Comparison of ENCODE assay signal across 27 mouse cellular contexts in the genomic region with DNA sequence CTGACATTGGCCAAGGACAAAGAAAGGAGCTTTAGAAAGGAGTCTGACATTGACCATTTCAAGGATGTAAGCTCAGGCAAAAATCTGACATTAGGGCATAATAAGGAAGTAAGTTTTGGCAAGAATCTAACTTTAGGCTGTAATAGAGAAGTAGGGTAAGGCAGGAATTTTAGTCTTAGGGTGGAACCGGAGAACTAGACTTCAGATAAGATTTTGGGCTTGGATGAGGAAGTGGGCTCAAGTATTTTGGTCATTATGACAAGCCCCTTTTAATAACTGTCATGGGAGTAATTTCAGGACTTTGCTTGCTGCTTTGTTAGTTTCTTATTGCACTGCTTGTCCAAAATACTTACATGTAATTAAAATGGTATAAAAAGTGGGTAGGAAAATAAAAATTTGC.
"Had no signal": no experiment of that assay in that cellular context is flagged by ENCODE, and none has a peak within 500 bp of the region (broad histone marks: within the 10 kb centered on the region; RNA-seq: fewer than 3 reads in every experiment).

No protein-coding gene starts in this region.

- H3K9ac ChIP-seq: embryonic facial prominence, embryonic 12.5 days; embryonic facial prominence, embryonic 13.5 days; embryonic facial prominence, embryonic 15.5 days; forebrain, embryonic 12.5 days; forebrain, embryonic 15.5 days; forebrain, postnatal 0 days had no signal

- DNase-seq: cerebellum, adult 9-10 months; cerebellum, adult 9-11 months; cerebellum, postnatal 10 days; cerebellum, postnatal 14 days; cerebellum, postnatal 25 days; cerebellum, postnatal 36 days; embryo, embryonic 11 days; forebrain, postnatal 0 days; gastrocnemius, adult 2 months; gastrocnemius, postnatal 10 days; gastrocnemius, postnatal 14 days; gastrocnemius, postnatal 25 days; gastrocnemius, postnatal 36 days; heart, adult 11 months; heart, adult 18-20 months; heart, adult 2 months had no signal

- H3K27me3 ChIP-seq: embryonic facial prominence, embryonic 12.5 days; embryonic facial prominence, embryonic 13.5 days; embryonic facial prominence, embryonic 15.5 days; forebrain, embryonic 12.5 days; forebrain, embryonic 15.5 days had no signal

- H3K4me1 ChIP-seq: embryonic facial prominence, embryonic 10.5 days; embryonic facial prominence, embryonic 12.5 days; embryonic facial prominence, embryonic 13.5 days; embryonic facial prominence, embryonic 15.5 days; forebrain, embryonic 10.5 days; forebrain, embryonic 12.5 days; forebrain, embryonic 15.5 days; heart, embryonic 10.5 days had no signal

- H3K9me3 ChIP-seq: embryonic facial prominence, embryonic 10.5 days; embryonic facial prominence, embryonic 12.5 days; embryonic facial prominence, embryonic 13.5 days; embryonic facial prominence, embryonic 15.5 days; forebrain, embryonic 10.5 days; forebrain, embryonic 15.5 days; heart, embryonic 10.5 days had no signal

- H3K4me2 ChIP-seq: embryonic facial prominence, embryonic 12.5 days; embryonic facial prominence, embryonic 13.5 days; embryonic facial prominence, embryonic 15.5 days; forebrain, embryonic 12.5 days; forebrain, embryonic 15.5 days had no signal

- H3K27ac ChIP-seq: embryonic facial prominence, embryonic 10.5 days; embryonic facial prominence, embryonic 12.5 days; embryonic facial prominence, embryonic 13.5 days; embryonic facial prominence, embryonic 15.5 days; forebrain, embryonic 10.5 days; forebrain, embryonic 12.5 days; forebrain, embryonic 15.5 days; gastrocnemius, adult 2 months; heart, adult 2 months; heart, embryonic 10.5 days had no signal

- H3K4me3 ChIP-seq: embryonic facial prominence, embryonic 10.5 days; embryonic facial prominence, embryonic 12.5 days; embryonic facial prominence, embryonic 13.5 days; embryonic facial prominence, embryonic 15.5 days; erythroblast, embryonic 14.5 days; forebrain, embryonic 10.5 days; forebrain, embryonic 12.5 days; forebrain, embryonic 15.5 days; gastrocnemius, adult 2 months; heart, adult 2 months; heart, embryonic 10.5 days had no signal

- ATAC-seq: forebrain, embryonic 14.5 days; forebrain, embryonic 15.5 days; forebrain, embryonic 16.5 days; forebrain, postnatal 0 days had no signal

- H3K36me3 ChIP-seq: embryonic facial prominence, embryonic 10.5 days; embryonic facial prominence, embryonic 12.5 days; embryonic facial prominence, embryonic 13.5 days; embryonic facial prominence, embryonic 15.5 days; forebrain, embryonic 10.5 days; forebrain, embryonic 12.5 days; forebrain, embryonic 15.5 days; heart, embryonic 10.5 days had no signal
